Mouse (Mus musculus): ENCODE data around the gene Hsd17b3. TPM values are rescaled to one million over a fixed set of nuclear protein-coding genes. Genes with fewer than 3 reads are reported as not detected.

Gene Hsd17b3
- polyA plus RNA-seq, 1 experiment from 2014 or later, result not detected

DNA sequence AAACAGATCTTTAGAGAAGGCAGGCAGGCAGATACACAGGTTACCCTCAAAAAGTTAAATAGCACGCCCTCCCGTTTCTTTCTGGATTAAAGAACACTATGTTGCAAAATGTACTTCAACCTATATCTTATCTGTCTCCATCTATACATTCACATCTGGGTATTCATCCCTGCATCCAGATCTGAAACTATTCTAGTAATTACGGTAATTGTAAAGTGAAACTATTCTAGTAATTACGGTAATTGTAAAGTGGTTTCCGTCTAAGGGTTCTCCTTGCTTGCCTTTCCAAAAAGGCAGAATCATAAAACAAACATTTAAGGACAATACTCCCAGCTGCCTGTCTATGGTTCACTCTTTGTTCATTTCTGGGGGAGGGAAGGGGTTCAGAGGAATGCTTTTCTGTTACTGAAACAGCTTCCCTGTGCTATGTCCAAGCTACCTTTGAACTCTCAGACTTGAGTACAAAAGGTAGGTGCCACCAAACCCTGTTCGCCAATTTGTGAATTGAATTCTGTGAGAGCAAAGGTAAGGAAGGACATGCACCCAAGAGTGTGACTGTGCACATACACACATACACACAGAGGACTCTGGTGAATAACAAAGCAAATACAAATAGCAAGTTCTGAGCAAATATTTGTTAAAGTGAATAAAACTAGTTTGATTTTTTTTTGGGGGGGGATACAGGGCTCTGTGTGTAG lies 34.6 kb upstream of the Hsd17b3 start:
- WGBS, result 42% methylated on average over 6 of the region's 6 CpGs
- no peaks in the 10 kb centered on the region for H3K4me1 ChIP-seq (ENCODE audit: insufficient read depth, low read depth, low read length)
- H3K27ac ChIP-seq (ENCODE audit: low read length), result no peak overlapping the region
- H3K4me3 ChIP-seq (ENCODE audit: low read depth, low read length), result no peak overlapping the region
- H3K9ac ChIP-seq (replicated peaks; ENCODE audit: low read depth), result no peak overlapping the region
- H3K4me2 ChIP-seq (replicated peaks; ENCODE audit: low read depth, low read length), result no peak overlapping the region
- no peak for ATAC-seq
- DNase-seq (ENCODE audit: low spot score), result no peak
- no peaks in the 10 kb centered on the region for H3K9me3 ChIP-seq (ENCODE audit: low read length)
- TF ChIP-seq CTCF (IDR thresholded peaks at IDR 0.05) (no peak), EP300 (IDR thresholded peaks at IDR 0.05) (no peak)
- no peaks in the 10 kb centered on the region for H3K36me3 ChIP-seq (ENCODE audit: insufficient read depth, low read length)
- H3K27me3 ChIP-seq (replicated peaks; ENCODE audit: insufficient read depth, low read length), result no peaks in the 10 kb centered on the region

DNA sequence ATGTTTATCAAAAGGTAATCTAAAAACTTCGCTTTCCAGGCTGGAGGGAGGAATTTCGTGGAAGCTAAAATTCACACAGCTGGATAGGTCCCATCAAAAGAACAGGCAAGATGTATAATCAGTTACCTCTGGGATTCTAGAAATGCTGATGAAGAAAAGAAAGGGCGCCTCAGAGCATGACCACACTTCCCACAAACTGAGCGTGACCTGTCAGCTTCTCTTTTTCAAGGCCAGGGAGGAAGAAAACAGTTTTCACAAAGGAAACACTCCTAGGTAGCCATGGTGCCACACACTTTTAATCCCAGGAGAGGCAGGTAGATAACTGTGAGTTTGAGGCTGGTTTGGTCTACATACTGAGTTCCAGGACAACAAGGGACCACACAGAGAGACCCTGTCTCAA lies 31.7 kb upstream of the Hsd17b3 start:
- Histone ChIP-seq H3K27me3 (replicated peaks; ENCODE audit: insufficient read depth, low read length) (no peaks in the 10 kb centered on the region), H3K9me3 (ENCODE audit: low read length) (no peaks in the 10 kb centered on the region), H3K4me3 (ENCODE audit: low read depth, low read length) (no peak overlapping the region), H3K4me2 (replicated peaks; ENCODE audit: low read depth, low read length) (no peak overlapping the region), H3K9ac (replicated peaks; ENCODE audit: low read depth) (no peak overlapping the region), H3K4me1 (ENCODE audit: insufficient read depth, low read depth, low read length) (no peaks in the 10 kb centered on the region), H3K36me3 (ENCODE audit: insufficient read depth, low read length) (no peaks in the 10 kb centered on the region), H3K27ac (ENCODE audit: low read length) (no peak overlapping the region)
- WGBS, result 72% methylated on average over 4 of the region's 4 CpGs
- DNase-seq (ENCODE audit: low spot score), result no peak
- TF ChIP-seq EP300 (IDR thresholded peaks at IDR 0.05) (no peak), CTCF (IDR thresholded peaks at IDR 0.05) (no peak)
- no peak for ATAC-seq

DNA sequence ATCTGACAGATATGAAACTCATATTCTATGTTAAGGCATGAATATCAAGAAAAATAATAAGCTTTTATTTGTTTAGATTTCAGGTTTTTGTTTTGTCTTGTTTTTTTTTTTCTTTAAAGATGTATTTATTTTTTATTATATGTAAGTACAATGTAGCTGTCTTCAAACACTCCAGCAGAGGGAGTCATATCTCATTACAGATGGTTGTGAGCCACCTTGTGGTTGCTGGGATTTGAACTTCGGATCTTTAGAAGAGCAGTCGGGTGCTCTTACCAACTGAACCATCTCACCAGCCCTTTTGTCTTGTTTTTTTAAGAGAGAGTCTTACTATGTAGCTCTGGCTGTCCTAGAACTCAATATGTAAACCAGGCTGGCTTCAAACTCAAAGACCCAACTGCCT lies 28.4 kb upstream of the Hsd17b3 start:
- Histone ChIP-seq H3K4me2 (replicated peaks; ENCODE audit: low read depth, low read length) (no peak overlapping the region), H3K4me3 (ENCODE audit: low read depth, low read length) (no peak overlapping the region), H3K27me3 (replicated peaks; ENCODE audit: insufficient read depth, low read length) (no peaks in the 10 kb centered on the region), H3K27ac (ENCODE audit: low read length) (no peak overlapping the region), H3K9ac (replicated peaks; ENCODE audit: low read depth) (no peak overlapping the region), H3K36me3 (ENCODE audit: insufficient read depth, low read length) (no peaks in the 10 kb centered on the region), H3K4me1 (ENCODE audit: insufficient read depth, low read depth, low read length) (no peaks in the 10 kb centered on the region), H3K9me3 (ENCODE audit: low read length) (no peaks in the 10 kb centered on the region)
- DNase-seq (ENCODE audit: low spot score) (no peak), ATAC-seq (no peak)
- 54% methylated on average over 2 of the region's 2 CpGs for WGBS
- TF ChIP-seq CTCF (IDR thresholded peaks at IDR 0.05), result peak; percentile 56
- no peak for TF ChIP-seq EP300 (IDR thresholded peaks at IDR 0.05)

DNA sequence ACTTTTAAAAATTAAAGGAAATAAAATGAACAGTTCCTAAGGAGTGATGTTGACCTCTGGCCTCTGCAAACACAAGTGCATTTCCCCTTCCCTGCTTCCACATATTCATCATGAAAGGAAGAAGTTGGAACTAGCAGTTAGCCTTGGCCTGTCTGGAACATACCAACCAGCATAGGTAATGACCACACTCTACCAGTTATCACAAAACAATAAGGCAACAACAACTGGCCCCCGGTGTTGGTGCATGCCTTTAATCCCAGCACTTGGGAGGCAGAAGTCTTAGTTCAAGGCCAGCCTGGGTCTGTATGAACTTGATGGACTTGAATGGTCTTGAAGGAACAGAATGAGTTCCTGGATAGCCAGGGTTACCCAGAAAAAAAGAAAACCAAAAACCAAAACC lies 21.4 kb upstream of the Hsd17b3 start:
- Histone ChIP-seq H3K9ac (replicated peaks; ENCODE audit: low read depth) (no peak overlapping the region), H3K4me1 (ENCODE audit: insufficient read depth, low read depth, low read length) (no peaks in the 10 kb centered on the region; the same call in 1 of the 2 replicates), H3K4me2 (replicated peaks; ENCODE audit: low read depth, low read length) (no peak overlapping the region), H3K9me3 (ENCODE audit: low read length) (no peaks in the 10 kb centered on the region), H3K4me3 (ENCODE audit: low read depth, low read length) (no peak overlapping the region), H3K27ac (ENCODE audit: low read length) (no peak overlapping the region), H3K36me3 (ENCODE audit: insufficient read depth, low read length) (no peaks in the 10 kb centered on the region), H3K27me3 (replicated peaks; ENCODE audit: insufficient read depth, low read length) (no peaks in the 10 kb centered on the region)
- TF ChIP-seq CTCF (IDR thresholded peaks at IDR 0.05) (no peak), EP300 (IDR thresholded peaks at IDR 0.05) (no peak)
- DNase-seq (ENCODE audit: low spot score) (no peak), ATAC-seq (no peak)
- 94% methylated on average over 1 of the region's 1 CpGs for WGBS

DNA sequence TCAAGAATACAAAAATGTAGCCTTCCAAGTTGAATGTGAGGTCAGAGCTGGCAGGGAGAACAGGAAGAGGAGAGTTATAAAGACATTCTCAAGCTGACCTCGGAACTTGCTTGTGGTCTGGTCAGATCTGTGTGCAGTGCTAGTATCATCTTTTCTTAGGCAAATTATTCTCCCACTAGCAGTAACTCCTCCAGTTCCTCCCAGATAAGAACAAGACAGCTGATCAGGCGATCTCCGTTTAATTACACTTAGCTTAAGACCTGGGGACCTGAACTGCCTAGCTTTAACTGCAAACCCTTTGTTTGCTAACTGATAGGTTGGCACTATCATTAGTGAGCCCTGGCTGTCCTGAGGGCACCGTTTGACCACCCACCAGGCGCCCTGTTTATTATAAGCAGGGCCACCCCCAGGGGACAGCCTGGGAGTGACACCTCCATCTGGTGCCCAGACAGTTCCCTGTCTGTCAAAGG lies 19.4 kb upstream of the Hsd17b3 start:
- no peaks in the 10 kb centered on the region for H3K9me3 ChIP-seq (ENCODE audit: low read length)
- H3K27me3 ChIP-seq (replicated peaks; ENCODE audit: insufficient read depth, low read length), result no peaks in the 10 kb centered on the region
- no peak overlapping the region for H3K4me2 ChIP-seq (replicated peaks; ENCODE audit: low read depth, low read length)
- H3K4me3 ChIP-seq (ENCODE audit: low read depth, low read length), result no peak overlapping the region
- no peaks in the 10 kb centered on the region for H3K36me3 ChIP-seq (ENCODE audit: insufficient read depth, low read length)
- no peak overlapping the region for H3K9ac ChIP-seq (replicated peaks; ENCODE audit: low read depth)
- WGBS, result 22% methylated on average over 5 of the region's 5 CpGs
- DNase-seq (ENCODE audit: low spot score) (peak; percentile 23), ATAC-seq (no peak)
- no peak for TF ChIP-seq EP300 (IDR thresholded peaks at IDR 0.05)
- no peak for TF ChIP-seq CTCF (IDR thresholded peaks at IDR 0.05)
- no peak overlapping the region for H3K27ac ChIP-seq (ENCODE audit: low read length)
- H3K4me1 ChIP-seq (ENCODE audit: insufficient read depth, low read depth, low read length), result no peaks in the 10 kb centered on the region; the same call in 1 of the 2 replicates

DNA sequence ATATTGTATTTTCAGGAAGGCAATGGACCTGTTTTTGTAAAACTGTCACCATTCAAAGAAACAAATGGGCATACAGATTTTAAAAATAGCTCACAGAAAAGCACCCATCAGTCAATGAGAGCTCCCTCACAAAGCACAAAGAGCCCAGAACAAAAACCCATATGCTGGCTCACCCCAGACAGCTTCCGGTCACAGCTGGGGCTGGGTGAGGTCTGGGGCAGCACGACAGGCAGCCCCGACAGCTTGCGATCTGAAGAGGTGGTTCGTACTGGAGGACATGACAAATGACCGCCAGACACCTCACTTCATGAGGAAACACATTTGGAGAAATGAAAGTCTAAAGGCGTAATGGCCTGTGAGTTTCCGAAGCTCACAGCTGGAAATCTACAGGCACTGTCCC lies 18.5 kb upstream of the Hsd17b3 start:
- Histone ChIP-seq H3K27me3 (replicated peaks; ENCODE audit: insufficient read depth, low read length) (no peaks in the 10 kb centered on the region), H3K27ac (ENCODE audit: low read length) (no peak overlapping the region), H3K9me3 (ENCODE audit: low read length) (no peaks in the 10 kb centered on the region), H3K36me3 (ENCODE audit: insufficient read depth, low read length) (no peaks in the 10 kb centered on the region), H3K4me1 (ENCODE audit: insufficient read depth, low read depth, low read length) (no peaks in the 10 kb centered on the region; the same call in 1 of the 2 replicates), H3K9ac (replicated peaks; ENCODE audit: low read depth) (no peak overlapping the region), H3K4me2 (replicated peaks; ENCODE audit: low read depth, low read length) (peak overlapping the region; percentile 11; the same call in 1 of the 2 replicates), H3K4me3 (ENCODE audit: low read depth, low read length) (no peak overlapping the region)
- WGBS, result 31% methylated on average over 8 of the region's 8 CpGs
- peak; percentile 31 for DNase-seq (ENCODE audit: low spot score)
- TF ChIP-seq EP300 (IDR thresholded peaks at IDR 0.05) (no peak), CTCF (IDR thresholded peaks at IDR 0.05) (no peak)
- peak; percentile 48; the same call in 1 of the 2 replicates for ATAC-seq

Data from lung, postnatal 0 days (tissue).